Mouse (Mus musculus) gastrocnemius, postnatal 36 days (tissue): Measurements from ENCODE around the gene Dhx33. TPM values are rescaled to one million over a fixed set of nuclear protein-coding genes. Genes with fewer than 3 reads are reported as not detected.

ENCODE experiments used
- DNase-seq, 2 experiments: peaks; one replicate each; pipeline ENCODE4 v3.0.0; 2022
- intact Hi-C: fragments of 180-260 bp; cut with DNase I; formaldehyde crosslinking; loops from one replicate; pipeline ENCODE4 v1.15.1; 2025
- long read RNA-seq, 2 experiments: library from polyadenylated mRNA; stranded (forward); transcript quantifications; one replicate each; pipeline ENCODE4 v2.0.0; 2021
- total RNA-seq, 2 experiments: library from RNA; stranded (reverse); gene quantifications; 2 replicates each; pipeline ENCODE4 v1.2.3; 2021

The Dhx33 gene
- 1 to 10 TPM; 6.5 to 8.0 TPM for total RNA-seq
- long read RNA-seq, experiment 1, partial matches to known transcripts = 0 of 2 reads
- long read RNA-seq, experiment 1, other reads (novel, unspliced or antisense) = 2 of 2 reads
- long read RNA-seq, experiment 2, full-length matches to known transcripts = 2 of 3 reads
- long read RNA-seq, experiment 2, partial matches to known transcripts = 0 of 3 reads
- long read RNA-seq, experiment 2, other reads (novel, unspliced or antisense) = 1 of 3 reads

DNA sequence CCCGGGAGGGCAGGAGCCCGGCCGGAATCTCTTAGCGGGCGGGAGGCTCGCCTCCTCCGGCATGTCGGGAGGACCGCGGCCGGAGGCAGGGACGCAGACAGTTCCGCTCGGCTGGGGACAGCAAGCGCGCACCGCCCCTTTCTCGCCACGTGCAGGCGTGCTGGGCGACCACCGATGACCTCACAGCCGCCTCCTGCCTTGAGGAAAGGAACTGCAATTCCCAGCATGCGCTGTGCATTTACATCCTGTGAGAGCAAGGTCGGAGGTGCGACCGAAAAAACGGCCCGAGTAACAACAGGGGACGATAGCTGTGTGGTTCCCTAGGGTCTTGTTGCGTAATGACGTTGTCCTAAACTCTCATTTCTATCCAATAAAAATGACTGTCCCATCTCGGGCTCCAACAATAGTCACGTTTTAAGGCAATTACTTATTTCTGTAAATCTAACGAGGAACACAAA lies at the start of gene Dhx33:
Gene Dhx33 (minus strand): TSS at position 122 of the 458 bp plus-strand sequence.
- intact Hi-C loops = no loop called here

DNA sequence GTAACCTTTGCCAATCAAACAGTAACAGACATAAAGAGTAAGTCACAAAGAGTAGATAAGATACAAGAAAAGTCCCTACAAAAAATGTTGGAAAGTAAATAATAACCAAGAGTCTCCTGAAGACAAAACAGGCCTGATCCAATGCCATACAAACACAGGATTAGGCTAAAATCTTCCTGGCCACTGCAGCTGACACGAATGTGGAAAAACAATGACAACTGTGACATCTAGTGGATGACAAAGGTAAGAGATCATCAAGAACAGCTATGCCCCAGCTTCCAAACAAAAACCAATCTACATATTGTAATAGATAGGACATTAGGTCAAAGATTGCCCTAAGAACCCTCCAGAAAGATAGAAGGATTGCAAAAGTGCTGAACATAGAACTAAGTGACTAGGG lies 48.3 kb upstream of the Dhx33 start:
- no peak for DNase-seq
- intact Hi-C loops = no loop called here

More for the DNA sequence above, at the start of gene Dhx33:
- DNase-seq = peak; percentile 92 to 93

DNA sequence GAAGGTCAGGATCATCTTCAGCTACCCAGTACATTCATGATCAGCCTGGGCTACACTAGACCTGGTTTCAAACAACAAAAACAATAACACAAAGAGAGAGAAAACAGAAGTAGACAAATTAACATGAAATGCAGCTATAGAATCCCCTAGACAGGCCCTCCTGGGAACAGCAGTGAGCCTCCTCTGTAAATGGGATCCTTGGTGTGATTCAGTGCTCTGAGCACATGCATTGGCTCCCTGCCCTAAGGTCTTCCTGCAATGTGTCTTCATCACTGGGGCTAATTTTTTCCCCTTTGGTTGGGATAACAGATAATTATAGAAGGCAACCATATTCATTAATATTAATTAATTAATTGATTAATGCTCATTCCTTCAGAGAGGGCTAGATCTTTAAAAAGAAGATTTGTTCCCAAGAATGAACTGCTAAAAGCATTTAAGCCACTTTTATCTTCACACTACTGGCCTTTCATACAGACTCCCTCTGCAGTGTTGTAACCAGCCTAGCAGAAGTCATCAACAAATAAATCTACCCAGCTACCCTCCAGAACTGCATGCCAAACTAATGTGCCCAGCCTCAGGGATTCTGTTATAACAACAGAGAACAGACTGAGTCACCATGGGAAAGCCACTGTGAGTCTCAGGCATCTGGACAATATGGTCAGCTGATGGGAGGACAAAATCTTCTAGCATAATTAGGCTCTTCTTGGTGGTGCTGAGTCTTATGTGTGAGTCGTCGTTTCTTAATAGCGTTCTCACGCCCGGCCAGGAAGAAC lies 35.5 kb upstream of the Dhx33 start:
- DNase-seq = no peak

DNA sequence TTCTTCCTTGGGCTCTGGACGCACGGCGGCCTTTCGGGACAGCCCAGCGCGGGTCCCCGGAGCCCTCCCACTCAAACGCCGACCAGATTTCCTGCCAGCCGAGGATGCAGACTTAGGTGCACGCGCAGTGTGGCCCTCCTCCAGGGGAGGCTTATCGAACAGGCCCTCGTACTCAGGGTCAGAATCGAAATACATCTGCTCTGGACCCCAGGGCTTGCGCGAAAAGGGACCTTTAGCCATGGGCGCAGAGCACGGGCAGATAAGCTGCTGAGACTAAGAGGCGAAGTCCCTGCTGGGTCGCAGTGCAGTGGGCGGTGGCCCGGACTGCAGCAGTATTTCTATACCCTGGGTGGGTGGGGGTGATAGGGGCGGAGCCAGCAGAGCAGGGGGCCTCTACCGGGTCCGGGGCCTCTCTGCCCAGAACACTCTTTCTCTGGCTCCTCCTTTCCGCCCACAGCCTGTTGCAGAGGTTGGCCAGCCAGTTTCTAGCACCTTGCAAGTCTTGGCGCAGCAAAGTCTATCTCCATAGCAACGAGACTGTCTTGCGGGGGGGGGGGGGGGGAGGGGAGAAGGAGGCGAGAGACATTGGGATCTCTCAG lies 29.0 kb upstream of the Dhx33 start, which contains the start of gene 6330403K07Rik:
Gene 6330403K07Rik (minus strand): TSS at position 351 of the 599 bp plus-strand sequence.
- intact Hi-C loops = no loop called here
- DNase-seq = no peak

More for the DNA sequence above, 35.5 kb upstream of the Dhx33 start:
- intact Hi-C loops = no loop called here

DNA sequence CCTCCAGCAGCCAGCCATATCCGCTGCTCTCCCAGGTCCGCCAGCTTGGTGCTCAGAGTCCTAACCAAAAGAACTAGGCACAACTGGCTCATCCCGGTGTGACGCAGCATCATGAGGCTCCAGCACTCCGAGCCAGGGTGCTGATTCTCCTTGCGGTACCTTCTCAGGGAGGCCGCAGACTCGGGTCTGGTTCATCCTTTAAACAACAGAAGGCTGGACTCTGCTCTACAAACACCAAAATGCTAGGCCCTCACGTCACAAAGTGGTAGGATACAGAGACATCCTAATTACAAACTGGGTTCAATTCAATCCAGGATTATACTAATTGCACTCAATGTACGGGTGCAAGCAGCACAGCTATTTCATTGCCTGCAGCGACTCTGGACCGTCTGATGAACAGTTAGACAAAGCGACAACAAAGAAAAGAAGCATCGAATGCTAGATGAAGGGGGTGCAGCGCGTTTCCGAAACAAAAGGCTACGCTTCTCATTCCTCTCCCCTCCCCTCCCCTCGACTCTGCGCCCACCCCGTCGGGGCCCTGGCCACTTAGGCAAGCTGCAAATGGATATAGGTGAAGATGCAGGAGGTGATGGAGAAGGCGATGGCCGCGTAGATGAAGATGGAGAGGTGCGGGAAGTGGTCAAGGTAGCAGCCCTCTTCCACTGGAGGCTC lies 28.4 kb upstream of the Dhx33 start:
- intact Hi-C loops = no loop called here
- no peak for DNase-seq

DNA sequence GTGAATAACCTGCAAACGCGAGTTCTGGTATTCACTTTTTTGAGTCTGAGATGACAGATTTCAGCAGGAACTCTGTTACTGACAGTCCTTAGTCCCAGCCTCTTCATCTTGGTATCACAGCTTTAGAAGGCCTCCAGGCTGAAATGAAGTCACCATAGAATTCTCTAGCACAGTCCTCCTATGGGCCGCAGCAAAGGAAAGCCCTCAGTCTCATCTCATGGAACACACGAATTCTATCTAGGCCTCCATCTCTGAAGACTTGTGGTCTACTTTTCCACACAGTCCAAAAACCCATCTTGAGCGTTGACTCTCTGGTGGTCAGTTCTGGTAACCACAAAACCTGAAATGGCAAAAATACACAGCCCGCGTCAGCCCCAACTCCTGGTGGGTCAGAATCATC lies 27.8 kb upstream of the Dhx33 start:
- DNase-seq = no peak
- intact Hi-C loops = no loop called here

DNA sequence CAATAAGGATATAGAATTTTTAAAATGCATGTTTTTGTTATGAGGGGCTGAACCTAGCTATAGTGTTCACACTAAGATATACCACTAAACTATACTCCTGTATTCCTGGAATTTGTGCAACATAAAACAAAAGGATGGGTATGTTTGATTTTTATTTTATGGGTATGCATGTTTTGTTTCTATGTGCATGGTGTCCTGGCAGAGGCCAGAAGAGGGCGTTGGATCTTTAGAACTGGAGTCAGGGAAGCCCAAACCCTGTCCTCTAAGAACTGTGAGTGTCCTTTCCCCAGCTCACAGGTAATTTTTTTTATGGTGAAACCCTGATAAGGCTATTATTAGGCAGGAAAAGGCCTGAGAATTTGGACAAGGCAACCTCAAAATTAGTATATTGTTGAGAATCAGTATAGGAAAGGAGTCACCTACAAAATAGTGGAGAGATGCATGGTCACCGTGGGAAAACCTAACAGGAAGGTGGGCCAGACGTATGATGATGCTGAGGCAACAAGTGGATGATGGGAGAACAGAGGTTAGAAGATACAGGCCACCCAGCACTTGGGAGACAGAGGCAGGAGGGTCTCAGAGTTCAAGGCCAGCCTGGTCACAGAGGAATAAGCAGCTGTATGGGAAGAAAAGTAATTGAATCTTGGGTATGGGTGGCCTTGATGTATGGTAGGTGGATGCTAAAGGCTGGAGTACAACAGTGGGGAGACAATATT lies 25.3 kb upstream of the Dhx33 start:
- no peak for DNase-seq
- intact Hi-C loops = no loop called here

DNA sequence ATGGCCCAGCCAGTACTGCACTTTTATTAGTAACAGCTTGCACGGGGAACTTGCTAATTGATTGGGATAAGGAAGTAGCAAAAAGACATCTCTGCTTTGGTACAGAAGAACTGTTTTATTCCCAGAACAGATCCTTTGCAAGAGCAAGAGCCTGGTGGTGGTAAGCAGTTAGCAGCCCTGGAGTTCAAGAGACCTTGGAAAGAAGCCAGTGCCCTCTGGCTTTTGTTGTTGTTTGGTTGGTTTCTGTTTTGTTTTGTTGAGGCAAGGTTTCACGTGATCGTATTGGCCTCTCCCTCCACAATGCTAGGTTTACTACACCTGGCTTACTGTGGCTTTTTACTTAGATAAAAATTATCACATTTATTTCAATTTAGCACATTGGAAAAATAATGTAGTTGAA lies 24.0 kb upstream of the Dhx33 start:
- intact Hi-C loops = no loop called here

DNA sequence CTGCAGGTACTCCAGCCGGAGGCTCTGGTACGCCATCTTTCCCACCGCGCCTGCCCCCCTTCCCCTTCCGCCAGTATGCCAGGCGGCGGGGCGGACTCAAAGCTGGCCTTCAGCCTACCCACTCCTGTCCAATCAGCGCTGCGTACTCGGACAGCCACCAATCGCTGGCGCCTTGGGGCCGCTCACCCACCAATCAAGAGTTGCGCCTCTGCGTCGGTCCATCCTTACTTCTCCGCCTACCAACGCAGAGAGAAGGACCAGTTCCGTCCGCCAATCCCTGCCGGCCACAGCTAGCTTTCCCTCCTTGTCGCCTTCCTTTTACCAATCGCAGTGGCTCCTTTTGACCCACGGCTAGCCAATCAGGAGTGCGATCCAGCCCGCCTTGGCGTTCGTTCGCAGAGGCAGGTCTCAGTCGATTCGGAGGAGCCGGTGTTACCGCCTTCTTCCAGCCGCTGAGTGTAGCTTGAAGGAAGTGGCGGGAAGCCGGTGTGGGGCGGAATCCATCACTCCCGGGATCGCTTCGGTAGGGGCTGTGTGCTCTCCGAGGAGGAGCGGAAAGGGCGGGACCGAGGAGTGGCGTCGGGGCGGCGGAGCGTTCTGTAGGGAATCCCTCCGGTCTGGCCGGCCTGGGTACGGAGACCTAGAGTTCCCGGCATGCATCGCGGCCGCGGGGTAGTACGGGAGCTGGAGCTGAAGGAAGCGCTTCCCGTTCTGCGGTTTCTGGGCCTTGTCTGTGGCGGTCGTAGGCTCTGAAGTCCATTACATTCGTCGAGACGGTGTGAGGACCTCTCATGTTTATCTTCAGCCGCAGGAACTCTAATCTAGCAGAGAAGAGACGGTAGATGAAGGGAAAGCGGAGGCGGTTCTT lies 15.2 kb upstream of the Dhx33 start, which contains the start of the genes Mis12 and Derl2:
Gene Mis12 (plus strand): TSS at position 411 of the 868 bp plus-strand sequence.
Gene Derl2 (minus strand): TSS at position 641 of the 868 bp plus-strand sequence.
- peak; percentile 97 to 98 for DNase-seq
- intact Hi-C loops = no loop called here

More for the DNA sequence above, 24.0 kb upstream of the Dhx33 start:
- no peak for DNase-seq

DNA sequence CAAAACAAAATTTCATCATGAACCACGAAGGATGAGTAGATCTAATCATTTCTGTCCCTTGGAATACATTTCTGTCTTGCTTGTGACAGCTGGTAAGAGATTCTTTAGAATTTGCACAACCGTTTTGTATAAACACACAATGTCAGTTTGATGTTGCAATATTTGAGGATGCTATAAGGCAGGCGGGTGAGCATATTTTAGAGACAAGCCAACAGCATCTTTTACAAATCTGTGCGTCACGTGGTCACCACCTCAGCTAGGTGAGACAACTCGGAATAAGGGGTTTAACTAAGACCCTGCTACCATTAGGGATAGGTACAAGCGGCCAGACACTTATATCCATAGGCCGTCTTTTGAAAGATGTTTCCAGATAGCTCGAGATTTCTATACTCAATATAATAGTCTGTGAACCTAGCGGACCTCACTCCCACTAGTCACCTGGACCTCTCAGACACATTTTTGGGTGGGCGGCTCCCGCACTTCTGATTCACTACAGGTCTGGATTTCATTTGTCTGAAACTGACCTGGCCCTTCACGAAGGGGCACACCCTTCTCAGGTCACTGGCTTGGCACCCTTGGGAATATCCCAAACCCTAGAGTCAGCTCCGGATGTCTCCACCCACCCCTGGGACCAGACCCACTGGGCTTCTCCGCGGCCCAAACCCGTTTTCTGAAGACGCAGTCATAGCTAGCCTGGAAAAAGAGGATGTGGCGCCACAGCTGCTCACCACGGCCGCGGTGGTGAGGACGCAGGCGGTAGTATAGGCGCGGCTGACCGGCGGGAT lies 14.4 kb upstream of the Dhx33 start:
- DNase-seq = no peak
- intact Hi-C loops = no loop called here

DNA sequence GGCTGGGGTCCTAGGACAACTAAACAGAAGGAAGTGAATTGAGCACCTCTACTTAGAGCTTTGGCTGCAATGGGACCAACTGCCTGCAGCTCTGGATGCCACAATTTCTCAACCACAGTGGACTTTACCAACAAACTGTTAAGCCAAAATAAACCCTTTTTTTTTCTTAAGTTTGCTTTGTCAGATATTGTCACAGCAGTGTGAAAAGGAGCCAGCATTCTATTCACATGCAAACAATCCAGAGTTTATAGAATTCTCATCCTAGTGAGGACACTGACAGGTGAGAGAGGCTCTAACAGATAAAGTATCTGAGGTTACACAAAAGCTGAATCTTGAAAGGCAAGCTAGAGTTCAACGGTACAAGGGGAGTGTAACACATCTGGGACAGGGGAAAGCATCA lies 12.8 kb upstream of the Dhx33 start:
- no peak for DNase-seq
- intact Hi-C loops = no loop called here

DNA sequence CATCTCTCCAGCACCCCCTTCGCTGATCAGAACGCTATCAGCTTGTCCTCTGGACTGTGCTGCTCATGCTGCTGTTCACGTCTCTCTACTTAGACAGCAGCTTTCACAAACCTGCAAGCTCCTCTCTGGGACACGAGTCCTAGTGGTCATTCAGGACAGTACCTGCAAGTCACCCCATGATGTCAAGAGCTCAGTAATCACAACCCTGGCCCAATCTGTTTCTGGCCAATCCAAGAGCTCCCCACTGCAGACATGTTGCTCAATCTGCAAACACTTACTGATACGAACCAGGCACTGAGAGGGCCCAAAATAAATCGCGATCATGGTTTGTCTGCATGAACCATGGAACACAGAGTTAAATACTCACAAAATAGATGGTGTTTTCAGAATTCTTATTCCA lies 8.5 kb upstream of the Dhx33 start:
- DNase-seq = no peak
- intact Hi-C loops = no loop called here

DNA sequence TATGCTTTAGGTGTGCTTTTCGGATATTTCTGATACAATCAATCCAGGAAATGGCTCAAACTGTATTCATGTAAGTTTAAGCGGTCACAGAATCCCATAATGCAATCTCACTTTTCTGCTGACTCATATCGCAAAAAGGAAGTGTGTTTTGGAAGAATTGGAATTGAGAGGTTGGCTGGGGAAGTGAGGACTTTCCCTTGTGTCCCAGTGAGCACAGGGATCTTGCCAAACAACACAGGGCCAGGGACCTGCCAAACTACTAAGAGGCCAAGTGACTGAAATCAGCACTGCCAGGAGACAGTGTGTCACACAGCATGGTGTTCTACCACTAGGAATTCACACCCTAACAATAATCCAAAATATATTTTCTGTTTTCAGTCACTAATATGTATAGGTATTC lies 4.1 kb upstream of the Dhx33 start:
- DNase-seq = no peak
- intact Hi-C loops = no loop called here

DNA sequence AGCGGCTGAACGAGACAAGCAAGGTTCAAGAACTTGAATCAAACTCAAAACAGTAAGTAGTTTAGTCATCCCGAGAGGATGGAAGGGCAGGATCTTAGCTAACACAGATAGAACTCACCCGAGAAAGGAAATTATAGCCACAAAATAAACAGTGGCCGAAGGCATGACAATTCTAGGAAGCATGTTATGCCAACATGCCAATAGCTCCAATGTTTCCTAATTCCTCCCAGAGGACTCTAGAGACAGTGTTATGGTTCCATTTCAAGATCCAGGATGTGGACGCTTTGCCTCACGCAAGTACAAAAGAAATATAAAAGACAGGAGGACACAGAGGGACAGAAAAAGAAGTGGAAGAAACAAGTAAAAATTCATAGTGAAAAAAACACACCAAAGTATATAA lies 3.6 kb upstream of the Dhx33 start:
- DNase-seq = no peak
- intact Hi-C loops = no loop called here

DNA sequence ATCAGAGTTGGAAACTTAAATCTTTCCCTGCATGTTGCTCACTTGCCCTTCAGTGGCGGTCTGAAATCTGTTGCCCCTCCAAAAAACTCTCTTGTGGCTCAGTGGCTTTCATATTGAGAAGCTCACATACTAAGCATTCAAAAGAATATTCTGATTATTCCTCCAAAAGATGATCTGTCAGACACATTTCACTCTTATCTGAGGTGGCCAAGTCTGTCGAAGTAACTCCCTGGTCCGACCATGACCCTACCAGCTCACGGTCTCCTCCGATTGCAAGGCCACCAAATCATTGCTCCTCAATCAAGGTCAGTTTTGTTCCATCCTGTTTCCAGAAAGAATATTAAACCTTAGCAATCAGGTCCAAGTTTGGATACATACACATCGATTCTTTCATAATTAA lies 2.8 kb upstream of the Dhx33 start:
- no peak for DNase-seq
- intact Hi-C loops = no loop called here

DNA sequence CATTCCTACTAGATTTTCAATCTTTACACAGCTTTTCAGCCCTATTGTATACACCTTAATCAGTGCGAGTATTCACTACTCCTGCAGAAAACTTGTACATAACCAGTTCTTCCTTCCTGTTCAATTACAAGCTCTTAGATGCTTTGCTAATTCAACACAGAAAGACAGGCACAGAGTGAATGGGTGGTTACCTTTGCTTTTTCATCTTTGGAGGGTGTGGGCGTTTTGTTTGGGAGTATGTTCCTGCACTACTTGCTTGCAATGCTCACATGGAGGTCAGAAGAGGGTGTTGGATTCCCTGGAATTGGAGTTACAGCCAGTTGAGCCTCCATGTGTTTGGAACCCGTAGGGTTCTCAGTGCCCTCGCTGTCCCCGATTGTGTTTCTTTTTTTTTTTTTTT lies 809 bp upstream of the Dhx33 start:
- no peak for DNase-seq
- intact Hi-C loops = no loop called here

DNA sequence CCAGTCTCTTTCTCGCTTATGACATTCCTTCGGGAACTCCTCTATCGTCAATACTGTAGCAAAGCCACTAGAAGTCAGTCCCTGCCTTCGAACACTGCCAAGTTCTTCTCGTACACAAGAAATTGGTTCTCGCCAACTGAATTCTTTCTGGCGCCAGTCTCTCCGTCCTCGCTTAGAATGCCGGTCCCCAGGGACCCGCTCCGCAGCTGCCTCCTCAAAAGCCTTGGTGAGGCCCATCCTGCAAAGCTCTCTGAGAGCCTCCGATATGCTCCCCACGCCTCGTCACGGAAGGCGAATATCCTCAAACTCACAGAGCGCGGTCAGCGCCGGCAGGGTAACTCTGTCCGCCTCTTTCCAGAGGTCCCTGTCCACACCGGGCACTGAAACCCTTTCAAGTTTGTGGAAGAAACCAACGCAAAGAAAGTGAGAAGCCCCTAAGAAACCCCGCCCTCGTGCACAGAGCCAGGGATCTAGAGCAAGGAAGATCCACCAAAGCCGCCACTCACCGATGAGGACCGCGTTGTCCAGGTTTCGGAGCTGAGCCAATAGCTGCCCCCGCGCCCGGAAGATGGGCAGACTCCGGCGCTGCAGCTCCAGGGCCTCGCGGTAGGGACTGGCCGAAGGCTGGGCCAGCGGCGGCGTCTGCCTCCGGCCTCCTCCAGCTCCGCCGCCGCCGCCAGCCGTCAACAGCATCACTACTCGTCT lies 474 bp downstream of the Dhx33 start:
- intact Hi-C loops = no loop called here
- peak in 1 of 2 experiments; percentile 35 for DNase-seq

DNA sequence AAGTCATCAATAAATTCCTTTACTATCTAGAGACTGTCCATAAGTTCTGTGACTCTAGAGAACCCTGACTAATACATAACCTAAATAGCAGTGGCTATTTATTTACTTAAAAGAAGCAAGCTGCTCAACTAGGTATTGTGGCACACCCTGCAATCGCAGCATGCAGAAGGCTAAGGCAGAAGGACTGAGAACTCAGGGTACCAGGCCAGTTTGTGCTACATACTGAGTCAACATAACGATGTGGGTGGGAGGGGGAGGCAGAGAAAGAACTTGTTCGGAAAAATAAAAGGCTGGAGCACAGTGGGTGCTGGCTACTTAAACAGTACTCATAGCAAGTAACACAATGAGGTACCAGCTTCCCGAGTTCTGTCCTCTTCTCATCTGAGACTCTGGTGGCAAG lies 3.1 kb downstream of the Dhx33 start:
- DNase-seq = no peak
- intact Hi-C loops = no loop called here
